Mouse (Mus musculus) liver, embryonic 12.5 days (tissue): ENCODE data around the gene Zfp174. TPM values are rescaled to one million over a fixed set of nuclear protein-coding genes. Genes with fewer than 3 reads are reported as not detected.
"Not testable (repeated sequence)": the region's sequence is repeated elsewhere in the genome, so short reads cannot be mapped to it uniquely, and the experiment has no call there.

ENCODE experiments used
- ATAC-seq: fragments of 200-750 bp; cut with Nextera tagmentation; 2 replicates; pipeline ENCODE4 v1.8.0; 2017; ENCODE audit warnings: moderate number of reproducible peaks, mild to moderate bottlenecking, moderate library complexity
- H3K27ac ChIP-seq: fragments of 300-500 bp; sonication (generic); 2 replicates; pipeline ENCODE4 v1.5.1; 2016; ENCODE audit warnings: mild to moderate bottlenecking
- H3K27me3 ChIP-seq: fragments of 300-500 bp; sonication (generic); replicated peaks from 2 replicates; pipeline ENCODE4 v1.6.1; 2016; ENCODE audit warnings: mild to moderate bottlenecking, moderate library complexity
- H3K36me3 ChIP-seq: fragments of 300-500 bp; sonication (generic); 2 replicates; pipeline ENCODE4 v1.6.1; 2016; ENCODE audit warnings: mild to moderate bottlenecking, moderate library complexity
- H3K4me1 ChIP-seq: fragments of 300-500 bp; sonication (generic); 2 replicates; pipeline ENCODE4 v1.6.1; 2016
- H3K4me2 ChIP-seq: fragments of 300-500 bp; sonication (generic); 2 replicates; pipeline ENCODE4 v1.6.1; 2016; ENCODE audit warnings: mild to moderate bottlenecking, moderate library complexity
- H3K4me3 ChIP-seq: fragments of 300-500 bp; sonication (generic); 2 replicates; pipeline ENCODE4 v1.5.1; 2016; ENCODE audit warnings: mild to moderate bottlenecking, moderate library complexity
- H3K9ac ChIP-seq: fragments of 300-500 bp; sonication (generic); 2 replicates; pipeline ENCODE4 v1.6.1; 2016; ENCODE audit warnings: mild to moderate bottlenecking, moderate library complexity
- H3K9me3 ChIP-seq: fragments of 300-500 bp; sonication (generic); replicated peaks from 2 replicates; pipeline ENCODE4 v1.6.1; 2016; ENCODE audit warnings: mild to moderate bottlenecking, moderate library complexity
- WGBS: fragments of 180-500 bp; shearing (Covaris S2); methylation state at CpG from one replicate; pipeline ENCODE4 v1.1.7; 2016; ENCODE audit not compliant: insufficient replicate concordance; 5-methylcytosine and 5-hydroxymethylcytosine counted together
- polyA plus RNA-seq: library from polyadenylated mRNA; unstranded; fragments of >200 nt; fragmentation: Nextera tagmentation; extraction: Ambion mirVana; gene quantifications from 2 replicates; pipeline ENCODE4 v1.2.1, GENCODE M21; 2016

Zfp174 gene
- polyA plus RNA-seq, 1 experiment from 2014 or later, result 0.38 TPM

- ATAC-seq, result no peak
- H3K4me3 ChIP-seq, result no peak overlapping the region
- H3K27ac ChIP-seq, result no peak overlapping the region
- 65% methylated on average over 3 of the region's 3 CpGs for WGBS
- H3K4me1 ChIP-seq, result peaks cover 23% of the 10 kb centered on the region
- no peaks in the 10 kb centered on the region for H3K27me3 ChIP-seq
- H3K4me2 ChIP-seq, result no peak overlapping the region
- H3K36me3 ChIP-seq, result no peaks in the 10 kb centered on the region
- no peak overlapping the region for H3K9ac ChIP-seq
- H3K9me3 ChIP-seq, result no peaks in the 10 kb centered on the region
These were observed 1.3 kb downstream of the Zfp174 start for GRCm38 (mm10) chr16:3848416-3848815.

DNA sequence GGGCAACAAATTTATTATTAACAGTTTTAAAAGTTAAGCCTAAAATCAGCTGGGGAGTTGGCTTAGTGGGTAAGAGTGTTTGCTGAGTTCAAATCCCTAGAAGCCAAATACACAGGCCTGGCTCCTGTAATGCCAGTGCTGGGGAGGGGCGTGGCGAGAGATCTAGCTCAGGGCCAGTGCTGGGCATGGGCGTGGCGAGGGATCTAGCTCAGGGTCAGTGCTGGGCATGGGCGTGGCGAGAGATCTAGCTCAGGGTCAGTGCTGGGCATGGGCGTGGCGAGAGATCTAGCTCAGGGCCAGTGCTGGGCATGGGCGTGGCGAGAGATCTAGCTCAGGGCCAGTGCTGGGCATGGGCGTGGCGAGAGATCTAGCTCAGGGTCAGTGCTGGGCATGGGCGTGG lies 4.2 kb downstream of the Zfp174 start:
- not testable (repeated sequence) for ATAC-seq, H3K27ac ChIP-seq, H3K4me2 ChIP-seq, H3K9me3 ChIP-seq, H3K27me3 ChIP-seq, H3K4me3 ChIP-seq, H3K36me3 ChIP-seq, H3K9ac ChIP-seq
- 79% methylated on average over 13 of the region's 13 CpGs for WGBS
- peaks cover 23% of the 10 kb centered on the region for H3K4me1 ChIP-seq

DNA sequence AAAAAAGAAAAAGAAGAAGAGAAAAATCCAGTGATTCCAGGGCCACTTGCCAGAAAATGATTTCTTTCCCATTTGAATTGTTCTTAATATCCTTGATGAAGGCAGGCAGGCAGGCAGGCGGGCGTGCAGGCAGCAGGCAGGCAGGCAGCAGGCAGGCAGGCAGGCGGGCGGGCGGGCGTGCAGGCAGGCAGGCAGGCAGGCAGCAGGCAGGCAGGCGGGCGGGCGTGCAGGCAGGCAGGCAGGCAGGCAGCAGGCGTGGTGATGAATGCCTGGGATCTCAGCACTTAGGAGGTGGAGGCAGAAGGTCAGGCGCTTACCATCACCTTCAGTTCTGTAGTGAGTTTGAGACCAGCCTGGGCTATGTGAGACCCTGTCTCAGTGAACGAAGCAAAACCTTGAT lies 5.5 kb downstream of the Zfp174 start:
- Histone ChIP-seq H3K9ac (no peak overlapping the region), H3K27me3 (no peaks in the 10 kb centered on the region), H3K4me1 (peaks cover 14% of the 10 kb centered on the region), H3K9me3 (no peaks in the 10 kb centered on the region), H3K36me3 (no peaks in the 10 kb centered on the region), H3K4me3 (no peak overlapping the region), H3K27ac (no peak overlapping the region), H3K4me2 (no peak overlapping the region)
- WGBS, result 60% methylated on average over 12 of the region's 12 CpGs
- ATAC-seq, result no peak

- Histone ChIP-seq H3K4me3 (no peak overlapping the region), H3K9ac (no peak overlapping the region), H3K4me2 (no peak overlapping the region), H3K4me1 (peaks cover 8% of the 10 kb centered on the region), H3K9me3 (no peaks in the 10 kb centered on the region), H3K27me3 (no peaks in the 10 kb centered on the region), H3K36me3 (no peaks in the 10 kb centered on the region), H3K27ac (no peak overlapping the region)
- WGBS, result 69% methylated on average over 11 of the region's 11 CpGs
- no peak for ATAC-seq
These were observed 7.5 kb downstream of the Zfp174 start for GRCm38 (mm10) chr16:3854437-3855182.

DNA sequence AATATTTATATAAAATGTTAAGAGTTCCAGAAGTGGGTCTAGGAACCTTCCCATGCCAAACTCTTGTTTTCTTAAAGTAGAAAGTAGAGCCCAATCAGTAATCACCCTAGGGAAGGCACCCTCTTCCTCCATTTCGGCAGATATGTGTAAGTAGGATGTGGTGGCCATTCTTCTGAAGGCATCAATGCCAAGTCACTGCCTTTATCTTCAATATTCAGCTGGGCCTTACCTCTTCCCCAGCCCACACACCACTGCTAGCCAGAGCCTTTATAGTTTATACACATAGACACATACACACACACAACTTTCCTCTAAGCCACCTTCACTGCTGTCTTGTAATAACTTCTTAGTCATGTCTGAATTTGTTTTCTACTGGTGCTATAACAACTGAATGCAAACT lies 8.7 kb downstream of the Zfp174 start:
- H3K4me3 ChIP-seq, result no peak overlapping the region
- 20% methylated on average over 1 of the region's 1 CpGs for whole genome bisulfite sequencing
- no peak overlapping the region for H3K9ac ChIP-seq
- H3K36me3 ChIP-seq, result peaks cover 4% of the 10 kb centered on the region
- ATAC-seq, result 0 out of 2 replicates have a peak, but pooled peaks have one; percentile 50
- peaks cover 8% of the 10 kb centered on the region for H3K4me1 ChIP-seq
- H3K9me3 ChIP-seq, result no peaks in the 10 kb centered on the region
- H3K4me2 ChIP-seq, result no peak overlapping the region
- H3K27ac ChIP-seq, result no peak overlapping the region
- no peaks in the 10 kb centered on the region for H3K27me3 ChIP-seq

GRCm38 (mm10) chr16:3859254-3859653 lies 12.2 kb downstream of the Zfp174 start:
- no peaks in the 10 kb centered on the region for H3K9me3 ChIP-seq
- no peaks in the 10 kb centered on the region for H3K27me3 ChIP-seq
- no peak overlapping the region for H3K4me2 ChIP-seq
- WGBS, result 41% methylated on average over 4 of the region's 4 CpGs
- no peak overlapping the region for H3K9ac ChIP-seq
- no peak overlapping the region for H3K4me3 ChIP-seq
- H3K4me1 ChIP-seq, result 0 out of 2 replicates have a peak, but pooled peaks cover 3% of the 10 kb centered on the region
- H3K27ac ChIP-seq, result no peak overlapping the region
- no peak for ATAC-seq
- peaks cover 25% of the 10 kb centered on the region for H3K36me3 ChIP-seq

- 2% methylated on average over 16 of the region's 16 CpGs for WGBS
- Histone ChIP-seq H3K27me3 (no peaks in the 10 kb centered on the region), H3K36me3 (peaks cover 29% of the 10 kb centered on the region), H3K4me1 (peaks cover 33% of the 10 kb centered on the region), H3K4me2 (peak overlapping the region; percentile 97), H3K9ac (peak overlapping the region; percentile 72), H3K9me3 (no peaks in the 10 kb centered on the region), H3K27ac (peak overlapping the region; percentile 60; the same call in 1 of the 2 replicates), H3K4me3 (peak overlapping the region; percentile 64)
- peak; percentile 1; the same call in 1 of the 2 replicates for ATAC-seq
These were observed 24.7 kb downstream of the Zfp174 start for GRCm38 (mm10) chr16:3871815-3872214.

- Histone ChIP-seq H3K9me3 (no peaks in the 10 kb centered on the region), H3K36me3 (peaks cover 31% of the 10 kb centered on the region), H3K4me1 (peaks cover 35% of the 10 kb centered on the region), H3K27ac (peak within 1 kb of the TSS; percentile 60; the same call in 1 of the 2 replicates), H3K4me3 (peak within 1 kb of the TSS; percentile 64), H3K27me3 (no peaks in the 10 kb centered on the region), H3K4me2 (peak within 1 kb of the TSS; percentile 97), H3K9ac (peak within 1 kb of the TSS; percentile 72)
- 7% methylated on average over 47 of the region's 47 CpGs for WGBS
- ATAC-seq, result peak; percentile 91
These were observed 25.4 kb downstream of the Zfp174 start, which contains the start of gene Naa60 for GRCm38 (mm10) chr16:3872216-3873047. Gene Naa60 (plus strand): TSS chr16:3872375.

DNA sequence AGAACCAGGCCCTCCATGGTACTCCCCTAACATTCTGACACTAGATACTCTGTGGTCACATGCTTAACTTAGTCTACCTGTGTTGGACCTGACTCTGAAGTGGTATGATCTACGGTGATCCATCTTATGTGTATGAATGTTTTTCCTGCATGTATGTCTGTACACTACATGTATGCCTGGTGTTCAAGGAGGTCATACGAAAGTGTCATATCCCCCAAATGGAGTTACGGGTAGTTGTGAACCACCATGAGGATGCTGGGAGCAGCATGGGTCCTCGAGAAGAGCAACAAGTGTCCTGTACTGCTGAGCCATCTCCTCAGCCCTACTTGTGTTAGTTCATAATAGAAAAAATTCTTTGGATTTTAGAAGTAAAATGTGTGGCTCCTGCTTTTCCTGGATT lies 29.3 kb downstream of the Zfp174 start:
- ATAC-seq, result no peak
- Histone ChIP-seq H3K4me3 (no peak overlapping the region), H3K27ac (no peak overlapping the region), H3K4me1 (peaks cover 24% of the 10 kb centered on the region), H3K4me2 (no peak overlapping the region), H3K36me3 (peaks cover 38% of the 10 kb centered on the region), H3K9me3 (no peaks in the 10 kb centered on the region), H3K27me3 (no peaks in the 10 kb centered on the region), H3K9ac (no peak overlapping the region)
- WGBS, result 79% methylated on average over 4 of the region's 4 CpGs

GRCm38 (mm10) chr16:3884201-3885064 lies 37.4 kb downstream of the Zfp174 start, which contains the start of the genes Zfp597 and Gm20695:
Gene Zfp597 (minus strand): TSS chr16:3884561.
Gene Gm20695 (plus strand): TSS chr16:3884648.
- peak; percentile 98 for ATAC-seq
- Histone ChIP-seq H3K4me3 (peak within 1 kb of the TSS; percentile 88), H3K27ac (peak within 1 kb of the TSS; percentile 87), H3K4me1 (peaks cover 35% of the 10 kb centered on the region), H3K9ac (peak within 1 kb of the TSS; percentile 93), H3K4me2 (peak within 1 kb of the TSS; percentile 83), H3K36me3 (peaks cover 17% of the 10 kb centered on the region), H3K27me3 (no peaks in the 10 kb centered on the region), H3K9me3 (no peaks in the 10 kb centered on the region)
- under 1% methylated on average over 88 of the region's 88 CpGs for WGBS

- H3K9me3 ChIP-seq, result no peaks in the 10 kb centered on the region
- no peaks in the 10 kb centered on the region for H3K27me3 ChIP-seq
- H3K27ac ChIP-seq, result peak overlapping the region; percentile 87
- peak overlapping the region; percentile 83 for H3K4me2 ChIP-seq
- peaks cover 15% of the 10 kb centered on the region; the same call in 1 of the 2 replicates for H3K36me3 ChIP-seq
- peak overlapping the region; percentile 88 for H3K4me3 ChIP-seq
- WGBS, result 4% methylated on average over 10 of the region's 10 CpGs
- ATAC-seq, result no peak
- H3K4me1 ChIP-seq, result peaks cover 35% of the 10 kb centered on the region
- H3K9ac ChIP-seq, result peak overlapping the region; percentile 93
These were observed 38.1 kb downstream of the Zfp174 start for GRCm38 (mm10) chr16:3885065-3885670.
